Mouse (Mus musculus) heart, postnatal 0 days (tissue): ENCODE measurements around the gene Wdr4. TPM values are rescaled to one million over a fixed set of nuclear protein-coding genes. Genes with fewer than 3 reads are reported as not detected.
"Not testable (repeated sequence)": the region's sequence is repeated elsewhere in the genome, so short reads cannot be mapped to it uniquely, and the experiment has no call there.

Source experiments
- ATAC-seq: fragments of 200-750 bp; cut with Nextera tagmentation; 2 replicates; pipeline ENCODE4 v1.8.0; 2017; ENCODE audit warnings: low read depth, moderate number of reproducible peaks, moderate library complexity; ENCODE audit not compliant: insufficient read depth
- DNase-seq: peaks from one replicate; pipeline ENCODE4 v3.0.0-alpha.2; 2016; ENCODE audit warnings: low spot score
- H3K27ac ChIP-seq: fragments of 300-500 bp; sonication (generic); 2 replicates; pipeline ENCODE4 v1.5.1; 2014; ENCODE audit warnings: low read depth, mild to moderate bottlenecking
- H3K27me3 ChIP-seq: fragments of 300-500 bp; sonication (generic); 2 replicates; pipeline ENCODE4 v1.6.1; 2014; ENCODE audit warnings: low read length, mixed read lengths; ENCODE audit not compliant: control insufficient read depth, insufficient read depth
- H3K36me3 ChIP-seq: fragments of 300-500 bp; sonication (generic); replicated peaks from 2 replicates; pipeline ENCODE4 v1.6.1; 2014; ENCODE audit warnings: low read length, mixed read lengths; ENCODE audit not compliant: control insufficient read depth, insufficient read depth
- H3K4me1 ChIP-seq: fragments of 300-500 bp; sonication (generic); 2 replicates; pipeline ENCODE4 v1.6.1; 2014; ENCODE audit warnings: antibody characterized with exemption; ENCODE audit not compliant: control insufficient read depth, insufficient read depth
- H3K4me2 ChIP-seq: fragments of 300-500 bp; sonication (generic); 2 replicates; pipeline ENCODE4 v1.6.1; 2014; ENCODE audit warnings: low read depth, mild to moderate bottlenecking, low read length, moderate library complexity
- H3K4me3 ChIP-seq: fragments of 300-500 bp; sonication (generic); 2 replicates; pipeline ENCODE4 v1.5.1; 2014; ENCODE audit warnings: low read depth, low read length
- H3K9ac ChIP-seq: fragments of 300-500 bp; sonication (generic); replicated peaks from 2 replicates; pipeline ENCODE4 v1.6.1; 2014; ENCODE audit warnings: low read depth, low read length, mixed read lengths
- H3K9me3 ChIP-seq: fragments of 300-500 bp; sonication (generic); replicated peaks from 2 replicates; pipeline ENCODE4 v1.6.1; 2016; ENCODE audit warnings: low read length; ENCODE audit not compliant: control insufficient read depth
- CTCF ChIP-seq: IDR thresholded peaks from 2 replicates; pipeline ENCODE4 v1.5.1; 2016; ENCODE audit warnings: antibody characterized with exemption, control low read depth, low read depth
- EP300 ChIP-seq: IDR thresholded peaks from 2 replicates; pipeline ENCODE4 v1.6.1; 2016; ENCODE audit warnings: antibody characterized with exemption, low read depth
- WGBS: fragments of 180-500 bp; shearing (Covaris S2); extraction: QIAGEN DNeasy Blood & Tissue Kit; methylation state at CpG from one replicate; pipeline ENCODE4 v1.1.7; 2014; 5-methylcytosine and 5-hydroxymethylcytosine counted together
- polyA plus RNA-seq: library from polyadenylated mRNA; unstranded; fragments of >200 nt; fragmentation: Nextera tagmentation; extraction: Ambion mirVana; gene quantifications from 2 replicates; pipeline ENCODE4 v1.2.1, GENCODE M21; 2015
- total RNA-seq: library from RNA; depleted of rRNA; stranded (reverse); fragments of >200 nt; gene quantifications from 2 replicates; pipeline ENCODE4 v1.2.3, GENCODE M21; 2014; ENCODE audit warnings: low replicate concordance

Wdr4 gene
- total and polyA plus RNA-seq, 2 experiments from 2014 or later, result 10.4 to 30.8 TPM

DNA sequence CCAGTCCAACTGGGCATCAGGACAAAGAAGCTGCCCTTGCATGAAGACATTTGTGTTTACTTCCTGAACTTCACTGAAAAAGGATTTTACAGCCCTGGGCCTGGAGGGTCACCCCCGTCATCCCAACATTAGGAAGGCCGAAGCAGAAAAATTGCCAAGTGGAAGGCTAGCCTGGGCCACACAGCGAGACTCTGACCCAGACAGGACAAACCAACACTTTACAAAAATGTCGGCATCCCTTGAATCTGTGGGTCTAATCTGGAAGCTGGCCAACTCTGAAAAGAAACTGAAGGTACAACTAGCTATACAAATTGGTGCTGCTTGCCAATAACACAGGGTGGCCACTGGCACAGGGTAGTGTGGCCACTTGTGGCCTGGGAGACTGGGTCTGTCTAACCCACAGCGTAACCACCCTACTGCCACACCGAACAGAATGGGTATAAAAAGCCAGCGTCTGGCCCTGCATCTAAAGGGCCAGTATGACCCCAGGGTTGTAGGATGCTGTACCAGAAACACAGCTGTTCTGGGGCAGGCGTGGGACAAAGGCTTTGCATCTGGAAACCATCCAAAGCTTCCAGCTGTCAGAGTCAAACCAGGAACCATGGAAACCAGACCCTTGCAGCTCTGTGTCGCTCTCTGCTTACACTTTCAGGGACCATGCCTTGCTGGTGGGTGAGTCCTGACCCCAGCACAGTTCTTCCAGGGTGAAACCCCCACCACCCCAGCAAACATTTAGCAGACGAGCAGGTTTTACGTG is 37.5 kb upstream of the Wdr4 start:
- DNase-seq (peak; percentile 48), ATAC-seq (peak; percentile 51)
- H3K9ac ChIP-seq, result no peak overlapping the region

DNA sequence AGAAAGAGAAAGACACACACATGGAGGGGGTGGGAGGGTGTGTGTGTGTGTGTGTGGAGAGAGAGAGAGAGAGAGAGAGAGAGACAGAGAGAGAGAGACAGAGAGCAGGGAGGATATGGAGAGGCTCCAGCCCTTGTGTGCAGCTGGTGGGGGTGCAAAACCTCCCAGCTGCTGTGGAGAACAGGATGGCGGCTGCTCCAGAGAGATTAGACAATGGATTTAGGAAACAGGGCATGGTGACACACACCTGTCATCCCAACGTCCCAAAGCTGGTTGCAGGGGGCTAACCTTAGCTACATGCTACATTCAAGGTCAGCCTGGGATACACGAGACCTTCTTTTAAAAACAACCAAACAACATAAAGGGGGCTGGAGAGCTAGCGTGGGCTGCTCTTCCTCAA is 36.5 kb upstream of the Wdr4 start:
- H3K4me2 ChIP-seq, result no peak overlapping the region
- DNase-seq (no peak), ATAC-seq (no peak)
- no peak overlapping the region for H3K27ac ChIP-seq
- no peaks in the 10 kb centered on the region for H3K9me3 ChIP-seq
- H3K36me3 ChIP-seq, result no peaks in the 10 kb centered on the region
- H3K9ac ChIP-seq, result no peak overlapping the region
- TF ChIP-seq EP300, result no peak
- TF ChIP-seq CTCF, result no peak
- H3K4me1 ChIP-seq, result no peaks in the 10 kb centered on the region
- H3K4me3 ChIP-seq, result no peak overlapping the region
- 57% methylated on average over 4 of the region's 4 CpGs for WGBS
- H3K27me3 ChIP-seq, result no peaks in the 10 kb centered on the region

More for the DNA sequence above, 37.5 kb upstream of the Wdr4 start:
- Histone ChIP-seq H3K4me1 (no peaks in the 10 kb centered on the region), H3K9me3 (no peaks in the 10 kb centered on the region), H3K4me3 (no peak overlapping the region), H3K27ac (peak overlapping the region; percentile 27; the same call in 1 of the 2 replicates), H3K27me3 (no peaks in the 10 kb centered on the region), H3K4me2 (peak overlapping the region; percentile 23), H3K36me3 (no peaks in the 10 kb centered on the region)
- TF ChIP-seq CTCF (no peak), EP300 (no peak)
- 54% methylated on average over 11 of the region's 11 CpGs for WGBS

DNA sequence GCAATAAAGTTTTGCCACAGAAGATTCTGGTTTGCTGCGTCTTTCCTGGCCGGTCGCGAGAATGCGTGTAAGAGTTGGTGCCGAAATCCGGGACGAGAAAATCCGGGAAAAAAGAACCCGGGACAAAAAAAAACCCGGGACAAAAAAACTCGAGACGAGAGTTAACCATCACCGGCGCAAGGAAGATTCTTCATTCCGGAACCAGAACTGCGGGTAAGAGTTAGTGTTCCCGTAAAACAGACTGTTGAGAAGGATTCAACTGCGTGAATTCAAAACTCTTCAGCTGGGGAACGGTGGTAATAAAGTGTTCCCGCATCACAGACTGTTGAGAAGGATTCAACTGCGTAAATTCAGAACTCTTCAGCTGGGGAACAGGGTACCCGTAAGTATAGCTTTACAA is 32.8 kb upstream of the Wdr4 start:
- ATAC-seq, H3K4me1 ChIP-seq, H3K36me3 ChIP-seq, DNase-seq, H3K9me3 ChIP-seq, H3K4me2 ChIP-seq, H3K4me3 ChIP-seq, H3K27me3 ChIP-seq, H3K9ac ChIP-seq, H3K27ac ChIP-seq: not testable (repeated sequence)
- 93% methylated on average over 23 of the region's 23 CpGs for WGBS

DNA sequence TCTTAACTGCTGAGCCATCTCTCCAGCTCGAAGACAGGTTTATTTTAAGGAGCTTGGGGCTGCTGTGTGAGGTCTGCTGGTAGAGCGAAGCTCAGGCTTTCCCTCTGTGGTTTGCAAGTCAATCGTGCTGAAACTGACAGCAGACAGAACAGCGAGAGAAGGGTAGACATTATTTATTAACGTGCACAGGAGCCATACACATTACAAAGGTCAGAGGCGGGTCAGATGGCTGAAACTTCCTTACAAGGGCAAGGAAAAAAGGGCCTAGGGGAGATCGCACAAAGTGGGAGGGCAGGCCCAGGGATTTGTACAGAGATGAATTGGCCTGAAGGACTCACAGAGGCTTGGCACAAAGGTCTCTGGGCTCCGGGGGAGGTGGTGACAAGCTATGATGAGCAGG is 29.6 kb upstream of the Wdr4 start:
- TF ChIP-seq CTCF (no peak), EP300 (no peak)
- Histone ChIP-seq H3K4me2 (no peak overlapping the region), H3K9ac (no peak overlapping the region), H3K36me3 (no peaks in the 10 kb centered on the region), H3K4me1 (no peaks in the 10 kb centered on the region), H3K9me3 (peaks cover 5% of the 10 kb centered on the region; the same call in 1 of the 2 replicates), H3K27ac (no peak overlapping the region), H3K27me3 (no peaks in the 10 kb centered on the region), H3K4me3 (no peak overlapping the region)
- no peak for DNase-seq
- ATAC-seq, result no peak
- WGBS, result 44% methylated on average over 8 of the region's 8 CpGs

DNA sequence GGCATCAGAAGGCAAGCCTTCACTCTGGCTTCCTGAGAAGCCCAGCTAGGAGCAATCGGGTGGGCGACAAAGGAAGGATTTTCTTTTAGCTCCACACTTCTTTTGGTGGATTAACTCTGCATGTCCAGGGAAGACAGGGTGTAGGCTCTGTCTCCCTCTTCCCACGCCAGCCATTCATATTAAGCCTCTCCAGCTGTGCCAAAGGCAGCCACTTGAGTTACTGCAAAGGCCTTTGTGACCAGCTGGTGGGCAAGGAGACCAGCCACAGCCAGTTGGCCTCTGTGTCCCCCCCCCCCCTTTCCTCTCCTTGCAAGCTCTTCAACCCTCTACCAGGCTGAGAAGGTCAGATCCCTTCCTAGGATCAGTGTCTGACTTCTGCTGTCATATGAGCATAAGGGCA is 28.2 kb upstream of the Wdr4 start:
- TF ChIP-seq EP300, result no peak
- TF ChIP-seq CTCF, result no peak
- no peak overlapping the region for H3K9ac ChIP-seq
- no peak overlapping the region for H3K27ac ChIP-seq
- no peak overlapping the region for H3K4me2 ChIP-seq
- no peak overlapping the region for H3K4me3 ChIP-seq
- H3K36me3 ChIP-seq, result no peaks in the 10 kb centered on the region
- no peaks in the 10 kb centered on the region for H3K27me3 ChIP-seq
- no peak for DNase-seq
- H3K4me1 ChIP-seq, result no peaks in the 10 kb centered on the region
- WGBS, result 77% methylated on average over 3 of the region's 3 CpGs
- H3K9me3 ChIP-seq, result peaks cover 5% of the 10 kb centered on the region; the same call in 1 of the 2 replicates
- ATAC-seq, result no peak
